Mouse (Mus musculus): Measurements from ENCODE around the gene Pias4. TPM values are rescaled to one million over a fixed set of nuclear protein-coding genes. Genes with fewer than 3 reads are reported as not detected.

The Pias4 gene
- polyA plus RNA-seq, 1 experiment from 2014 or later = 33.5 TPM

- Histone ChIP-seq H3K4me1 (ENCODE audit: control insufficient read depth in 2 of 2, insufficient read depth in 2 of 2, low read length in 2 of 2) (no peaks in the 10 kb centered on the region), H3K9me3 (ENCODE audit: control insufficient read depth, low read length) (no peaks in the 10 kb centered on the region), H3K27me3 (ENCODE audit: control insufficient read depth, insufficient read depth, low read length) (no peaks in the 10 kb centered on the region), H3K9ac (ENCODE audit: low read length) (no peak overlapping the region), H3K4me2 (ENCODE audit: low read length) (no peak overlapping the region), H3K4me3 (ENCODE audit: control insufficient read depth in 1 of 2, insufficient read depth in 1 of 2, low read depth in 1 of 2, low read length in 2 of 2) (no peak overlapping the region), H3K36me3 (ENCODE audit: control insufficient read depth, insufficient read depth, low read length) (peaks cover 97% of the 10 kb centered on the region), H3K27ac (replicated peaks in 1 of 2; ENCODE audit: control insufficient read depth in 1 of 2, insufficient read depth in 1 of 2, low read depth in 2 of 2, low read length in 2 of 2) (no peak overlapping the region)
- WGBS = 95% methylated on average over 10 of the region's 10 CpGs
- no peak for ATAC-seq (ENCODE audit: insufficient number of reproducible peaks, insufficient read depth, low FRiP score, low read depth)
These were observed 48.1 kb downstream of the Pias4 start for GRCm38 (mm10) chr10:81119625-81120024.

GRCm38 (mm10) chr10:81112946-81113345, 54.8 kb downstream of the Pias4 start:
- Histone ChIP-seq H3K4me2 (ENCODE audit: low read length) (no peak overlapping the region), H3K9ac (ENCODE audit: low read length) (no peak overlapping the region), H3K9me3 (ENCODE audit: control insufficient read depth, low read length) (no peaks in the 10 kb centered on the region), H3K36me3 (ENCODE audit: control insufficient read depth, insufficient read depth, low read length) (peaks cover 94% of the 10 kb centered on the region), H3K27me3 (ENCODE audit: control insufficient read depth, insufficient read depth, low read length) (no peaks in the 10 kb centered on the region), H3K27ac (replicated peaks in 1 of 2; ENCODE audit: control insufficient read depth in 1 of 2, insufficient read depth in 1 of 2, low read depth in 2 of 2, low read length in 2 of 2) (no peak overlapping the region), H3K4me3 (ENCODE audit: control insufficient read depth in 1 of 2, insufficient read depth in 1 of 2, low read depth in 1 of 2, low read length in 2 of 2) (no peak overlapping the region), H3K4me1 (ENCODE audit: control insufficient read depth in 2 of 2, insufficient read depth in 2 of 2, low read length in 2 of 2) (no peaks in the 10 kb centered on the region)
- ATAC-seq (ENCODE audit: insufficient number of reproducible peaks, insufficient read depth, low FRiP score, low read depth) = no peak
- WGBS = 89% methylated on average over 6 of the region's 6 CpGs

GRCm38 (mm10) chr10:81106113-81106721, 61.5 kb downstream of the Pias4 start:
- H3K36me3 ChIP-seq (ENCODE audit: control insufficient read depth, insufficient read depth, low read length) = peaks cover 35% of the 10 kb centered on the region
- WGBS = 1% methylated on average over 35 of the region's 35 CpGs

GRCm38 (mm10) chr10:81105565-81106112, 62.1 kb downstream of the Pias4 start, which contains the start of gene Map2k2:
TSS of gene Map2k2 (plus strand) at chr10:81105915.
- no peaks in the 10 kb centered on the region for H3K9me3 ChIP-seq (ENCODE audit: control insufficient read depth, low read length)

More at GRCm38 (mm10) chr10:81106113-81106721, 61.5 kb downstream of the Pias4 start:
- H3K4me2 ChIP-seq (ENCODE audit: low read length) = peak overlapping the region; percentile 90
- ATAC-seq (ENCODE audit: insufficient number of reproducible peaks, insufficient read depth, low FRiP score, low read depth) = peak; percentile 83
- peak overlapping the region; percentile 99 for H3K9ac ChIP-seq (ENCODE audit: low read length)
- H3K4me3 ChIP-seq (ENCODE audit: control insufficient read depth in 1 of 2, insufficient read depth in 1 of 2, low read depth in 1 of 2, low read length in 2 of 2) = peak overlapping the region; percentile 75 to 97
- peak overlapping the region; percentile 93 to 99 for H3K27ac ChIP-seq (replicated peaks in 1 of 2; ENCODE audit: control insufficient read depth in 1 of 2, insufficient read depth in 1 of 2, low read depth in 2 of 2, low read length in 2 of 2)
- H3K4me1 ChIP-seq (ENCODE audit: control insufficient read depth in 2 of 2, insufficient read depth in 2 of 2, low read length in 2 of 2) = peaks cover 10 to 18% of the 10 kb centered on the region in 2 experiments
- H3K27me3 ChIP-seq (ENCODE audit: control insufficient read depth, insufficient read depth, low read length) = no peaks in the 10 kb centered on the region
- H3K9me3 ChIP-seq (ENCODE audit: control insufficient read depth, low read length) = no peaks in the 10 kb centered on the region

More at GRCm38 (mm10) chr10:81105565-81106112, 62.1 kb downstream of the Pias4 start, which contains the start of gene Map2k2:
- WGBS = under 1% methylated on average over 56 of the region's 56 CpGs
- Histone ChIP-seq H3K9ac (ENCODE audit: low read length) (peak within 1 kb of the TSS; percentile 99), H3K4me3 (ENCODE audit: control insufficient read depth in 1 of 2, insufficient read depth in 1 of 2, low read depth in 1 of 2, low read length in 2 of 2) (peak within 1 kb of the TSS; percentile 75 to 97), H3K4me1 (ENCODE audit: control insufficient read depth in 2 of 2, insufficient read depth in 2 of 2, low read length in 2 of 2) (peaks cover 10 to 18% of the 10 kb centered on the region in 2 experiments), H3K27me3 (ENCODE audit: control insufficient read depth, insufficient read depth, low read length) (no peaks in the 10 kb centered on the region), H3K36me3 (ENCODE audit: control insufficient read depth, insufficient read depth, low read length) (peaks cover 29% of the 10 kb centered on the region), H3K4me2 (ENCODE audit: low read length) (peak within 1 kb of the TSS; percentile 90), H3K27ac (replicated peaks in 1 of 2; ENCODE audit: control insufficient read depth in 1 of 2, insufficient read depth in 1 of 2, low read depth in 2 of 2, low read length in 2 of 2) (peak within 1 kb of the TSS; percentile 93 to 99)
- peak; percentile 91 for ATAC-seq (ENCODE audit: insufficient number of reproducible peaks, insufficient read depth, low FRiP score, low read depth)

Small RNA genes lying within 50 kb of the gene (microRNA-seq; reads per million reads assigned to microRNA genes)
- gene Mir5615-1 (not detected), gene Mir5615-2 (not detected)

Other genes starting within 250 kb of the Pias4 start
- 7.3 and 8.1 TPM in 2 replicates for gene Lmnb2, start 249.7 kb downstream of the Pias4 start, polyA plus RNA-seq (2014; fragmentation: Nextera tagmentation; extraction: Ambion mirVana)
- 34.5 and 39.8 TPM in 2 replicates for gene Gadd45b, start 237.8 kb downstream of the Pias4 start, polyA plus RNA-seq (2014; fragmentation: Nextera tagmentation; extraction: Ambion mirVana)
- gene Gng7, start 153.0 kb downstream of the Pias4 start, polyA plus RNA-seq (2014; fragmentation: Nextera tagmentation; extraction: Ambion mirVana) = 1.2 and 1.4 TPM in 2 replicates
- not detected in 2 replicates for gene Diras1, start 142.3 kb downstream of the Pias4 start, polyA plus RNA-seq (2014; fragmentation: Nextera tagmentation; extraction: Ambion mirVana)
- gene Slc39a3, start 130.5 kb downstream of the Pias4 start, polyA plus RNA-seq (2014; fragmentation: Nextera tagmentation; extraction: Ambion mirVana) = 5.0 and 5.2 TPM in 2 replicates
- 133 and 136 TPM in 2 replicates for gene Sgta, start 107.7 kb downstream of the Pias4 start, polyA plus RNA-seq (2014; fragmentation: Nextera tagmentation; extraction: Ambion mirVana)
- gene Thop1, start 97.9 kb downstream of the Pias4 start, polyA plus RNA-seq (2014; fragmentation: Nextera tagmentation; extraction: Ambion mirVana) = 18.0 and 20.8 TPM in 2 replicates
- 0.27 and 0.46 TPM in 2 replicates for gene Creb3l3, start 69.0 kb downstream of the Pias4 start, polyA plus RNA-seq (2014; fragmentation: Nextera tagmentation; extraction: Ambion mirVana)
- gene Map2k2, start 62.0 kb downstream of the Pias4 start, polyA plus RNA-seq (2014; fragmentation: Nextera tagmentation; extraction: Ambion mirVana) = 147 and 159 TPM in 2 replicates
- 16.8 and 18.8 TPM in 2 replicates for gene Zbtb7a, start 32.7 kb downstream of the Pias4 start, polyA plus RNA-seq (2014; fragmentation: Nextera tagmentation; extraction: Ambion mirVana)
- gene Eef2, start 8.7 kb upstream of the Pias4 start, polyA plus RNA-seq (2014; fragmentation: Nextera tagmentation; extraction: Ambion mirVana) = 331 and 337 TPM in 2 replicates
- 41.5 and 51.0 TPM in 2 replicates for gene Dapk3, start 15.1 kb upstream of the Pias4 start, polyA plus RNA-seq (2014; fragmentation: Nextera tagmentation; extraction: Ambion mirVana)
- not detected in 2 replicates for gene 4930442H23Rik, start 15.9 kb upstream of the Pias4 start, polyA plus RNA-seq (2014; fragmentation: Nextera tagmentation; extraction: Ambion mirVana)
- 7.4 and 8.3 TPM in 2 replicates for gene Nmrk2, start 34.1 kb upstream of the Pias4 start, polyA plus RNA-seq (2014; fragmentation: Nextera tagmentation; extraction: Ambion mirVana)
- gene Atcay, start 62.9 kb upstream of the Pias4 start, polyA plus RNA-seq (2014; fragmentation: Nextera tagmentation; extraction: Ambion mirVana) = 0.74 and 0.80 TPM in 2 replicates
- gene Zfr2, start 65.2 kb upstream of the Pias4 start, polyA plus RNA-seq (2014; fragmentation: Nextera tagmentation; extraction: Ambion mirVana) = 5.0 and 7.3 TPM in 2 replicates
- gene Matk, start 85.0 kb upstream of the Pias4 start, polyA plus RNA-seq (2014; fragmentation: Nextera tagmentation; extraction: Ambion mirVana) = 0.91 and 1.3 TPM in 2 replicates
- 274 and 298 TPM in 2 replicates for gene Mrpl54, start 99.0 kb upstream of the Pias4 start, polyA plus RNA-seq (2014; fragmentation: Nextera tagmentation; extraction: Ambion mirVana)
- 38.8 and 39.8 TPM in 2 replicates for gene Apba3, start 99.0 kb upstream of the Pias4 start, polyA plus RNA-seq (2014; fragmentation: Nextera tagmentation; extraction: Ambion mirVana)
- 1.8 and 2.2 TPM in 2 replicates for gene Tjp3, start 123.7 kb upstream of the Pias4 start, polyA plus RNA-seq (2014; fragmentation: Nextera tagmentation; extraction: Ambion mirVana)
- 31.4 and 33.7 TPM in 2 replicates for gene Pip5k1c, start 125.0 kb upstream of the Pias4 start, polyA plus RNA-seq (2014; fragmentation: Nextera tagmentation; extraction: Ambion mirVana)
- 16.6 and 16.9 TPM in 2 replicates for gene Cactin, start 153.2 kb upstream of the Pias4 start, polyA plus RNA-seq (2014; fragmentation: Nextera tagmentation; extraction: Ambion mirVana)
- gene Tbxa2r, start 160.8 kb upstream of the Pias4 start, polyA plus RNA-seq (2014; fragmentation: Nextera tagmentation; extraction: Ambion mirVana) = 9.5 and 11.3 TPM in 2 replicates
- 0.11 TPM in 1 of 2 replicates, not detected in the other for gene Gipc3, start 175.3 kb upstream of the Pias4 start, polyA plus RNA-seq (2014; fragmentation: Nextera tagmentation; extraction: Ambion mirVana)
- 94.2 and 97.0 TPM in 2 replicates for gene Hmg20b, start 182.6 kb upstream of the Pias4 start, polyA plus RNA-seq (2014; fragmentation: Nextera tagmentation; extraction: Ambion mirVana)
- gene Mfsd12, start 189.6 kb upstream of the Pias4 start, polyA plus RNA-seq (2014; fragmentation: Nextera tagmentation; extraction: Ambion mirVana) = 3.7 and 6.5 TPM in 2 replicates
- 0.28 and 0.38 TPM in 2 replicates for gene 4930404N11Rik, start 197.9 kb upstream of the Pias4 start, polyA plus RNA-seq (2014; fragmentation: Nextera tagmentation; extraction: Ambion mirVana)
- gene Fzr1, start 210.6 kb upstream of the Pias4 start, polyA plus RNA-seq (2014; fragmentation: Nextera tagmentation; extraction: Ambion mirVana) = 64.6 and 67.0 TPM in 2 replicates
- 52.6 and 53.5 TPM in 2 replicates for gene Dohh, start 216.5 kb upstream of the Pias4 start, polyA plus RNA-seq (2014; fragmentation: Nextera tagmentation; extraction: Ambion mirVana)
- gene Gm48551, start 216.5 kb upstream of the Pias4 start, polyA plus RNA-seq (2014; fragmentation: Nextera tagmentation; extraction: Ambion mirVana) = 1.7 and 2.0 TPM in 2 replicates
- 1.0 TPM in 2 replicates for gene Gm48552, start 221.1 kb upstream of the Pias4 start, polyA plus RNA-seq (2014; fragmentation: Nextera tagmentation; extraction: Ambion mirVana)
- 3.8 and 4.7 TPM in 2 replicates for gene Smim24, start 225.1 kb upstream of the Pias4 start, polyA plus RNA-seq (2014; fragmentation: Nextera tagmentation; extraction: Ambion mirVana)

Measured in heart, embryonic 14.5 days (tissue).